Mouse (Mus musculus) B cell, adult 2 months (primary cell): ENCODE data around the gene Ptpn13.

Source experiments
- DNase-seq, 2 experiments: peaks; one replicate each; pipeline ENCODE4 v3.0.0; 2022

Gene Ptpn13

GRCm38 (mm10) chr5:103424678-103425319 lies at the start of gene Ptpn13:
Gene Ptpn13, plus strand, starts transcription at chr5:103425192.
- DNase-seq, result peak; percentile 50 to 51

GRCm38 (mm10) chr5:103375226-103375625 lies 49.8 kb upstream of the Ptpn13 start:
- no peak for DNase-seq

- no peak for DNase-seq
These were observed 48.4 kb upstream of the Ptpn13 start for GRCm38 (mm10) chr5:103376354-103377295.

- no peak for DNase-seq
These were observed 47.4 kb upstream of the Ptpn13 start for GRCm38 (mm10) chr5:103377493-103378130.

GRCm38 (mm10) chr5:103380785-103381527 lies 44.0 kb upstream of the Ptpn13 start:
- no peak for DNase-seq

GRCm38 (mm10) chr5:103382951-103383350 lies 42.0 kb upstream of the Ptpn13 start:
- no peak for DNase-seq

GRCm38 (mm10) chr5:103384021-103384420 lies 41.0 kb upstream of the Ptpn13 start:
- no peak for DNase-seq

GRCm38 (mm10) chr5:103387540-103388026 lies 37.4 kb upstream of the Ptpn13 start:
- no peak for DNase-seq

GRCm38 (mm10) chr5:103389415-103389814 lies 35.6 kb upstream of the Ptpn13 start:
- DNase-seq, result no peak

- no peak for DNase-seq
These were observed 31.8 kb upstream of the Ptpn13 start for GRCm38 (mm10) chr5:103393220-103393619.

- DNase-seq, result no peak
These were observed 31.2 kb upstream of the Ptpn13 start for GRCm38 (mm10) chr5:103393752-103394151.

- no peak for DNase-seq
These were observed 29.3 kb upstream of the Ptpn13 start for GRCm38 (mm10) chr5:103395683-103396082.

- no peak for DNase-seq
These were observed 27.6 kb upstream of the Ptpn13 start for GRCm38 (mm10) chr5:103397429-103397828.

GRCm38 (mm10) chr5:103404213-103404968 lies 20.6 kb upstream of the Ptpn13 start:
- no peak for DNase-seq

- DNase-seq, result no peak
These were observed 19.1 kb upstream of the Ptpn13 start for GRCm38 (mm10) chr5:103405921-103406320.

- DNase-seq, result no peak
These were observed 12.8 kb upstream of the Ptpn13 start for GRCm38 (mm10) chr5:103412020-103412747.

- no peak for DNase-seq
These were observed 10.4 kb upstream of the Ptpn13 start for GRCm38 (mm10) chr5:103414542-103414941.

GRCm38 (mm10) chr5:103418009-103418408 lies 7.0 kb upstream of the Ptpn13 start:
- DNase-seq, result no peak

- DNase-seq, result no peak
These were observed 6.1 kb upstream of the Ptpn13 start for GRCm38 (mm10) chr5:103418886-103419285.

GRCm38 (mm10) chr5:103420568-103420967 lies 4.4 kb upstream of the Ptpn13 start:
- DNase-seq, result no peak

GRCm38 (mm10) chr5:103422609-103423008 lies 2.4 kb upstream of the Ptpn13 start:
- no peak for DNase-seq
